Mouse (Mus musculus): ENCODE results near the gene Sell.

DNA sequence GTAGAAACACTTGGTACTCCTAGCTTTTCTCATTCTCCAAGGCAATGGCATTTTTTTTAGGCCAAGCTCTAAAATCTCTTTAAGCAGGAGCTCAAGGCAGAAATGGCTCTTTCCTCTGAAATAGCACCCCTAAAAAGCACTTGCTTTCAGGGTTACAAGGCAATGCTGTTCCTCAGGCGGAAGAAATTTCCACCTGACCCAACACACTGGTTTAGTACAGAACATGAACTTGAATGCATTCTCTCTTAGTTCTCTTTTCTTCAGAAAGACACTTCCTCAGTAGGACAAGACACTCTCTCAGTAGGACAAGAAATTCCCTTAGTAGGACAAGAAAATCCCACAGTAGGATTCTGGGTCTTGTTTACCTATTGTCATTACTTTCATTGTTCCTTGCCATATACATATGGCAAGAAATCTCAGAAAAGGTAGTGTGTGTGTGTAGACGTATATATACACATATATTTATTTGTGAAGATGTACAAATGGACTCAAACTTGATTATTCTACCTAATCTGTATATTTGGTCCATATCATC, 12.9 kb downstream of the Sell start:
- TF ChIP-seq POLR2A (IDR thresholded peaks at IDR 0.05; ENCODE audit: low read depth, low read length) (no peak), CTCF (IDR thresholded peaks at IDR 0.05; ENCODE audit: borderline replicate concordance, insufficient read depth, low read length) (no peak)

Data from embryonic fibroblast, embryonic 13.5 days (primary cell).